Mouse (Mus musculus): ENCODE measurements around the gene Cald1.

The Cald1 gene

GRCm38 (mm10) chr6:34754448-34754847, 156.1 kb downstream of the Cald1 start:
- peak; percentile 45 to 73 for DNase-seq (ENCODE audit: low spot score in 2 of 2)

DNA sequence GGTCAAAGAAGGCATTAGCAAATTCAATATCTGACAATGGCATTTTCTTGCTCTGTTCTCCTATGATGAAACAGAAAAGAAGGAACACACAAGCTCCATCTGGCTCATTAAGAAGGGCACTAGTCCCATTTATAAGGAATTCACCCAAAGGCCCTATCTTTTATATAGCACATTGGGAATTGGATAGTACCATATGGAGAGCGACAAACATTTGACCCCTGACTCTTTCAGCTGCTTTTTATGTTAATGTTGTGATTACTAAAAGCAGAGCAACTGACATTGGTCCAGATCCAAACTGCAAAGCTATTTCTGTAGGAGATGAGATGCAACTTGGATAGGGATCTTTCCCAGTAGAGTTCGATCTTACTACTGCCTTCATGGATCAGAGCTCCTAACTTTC, 160.0 kb downstream of the Cald1 start:
- no peak for DNase-seq (ENCODE audit: low spot score in 2 of 2)

GRCm38 (mm10) chr6:34760023-34760422, 161.7 kb downstream of the Cald1 start:
- peak in 1 of 2 experiments; percentile 29 for DNase-seq (ENCODE audit: low spot score in 2 of 2)

- DNase-seq (ENCODE audit: low spot score in 2 of 2), result no peak
Measured at GRCm38 (mm10) chr6:34765721-34766120, 167.4 kb downstream of the Cald1 start.

- DNase-seq (ENCODE audit: low spot score in 2 of 2), result no peak
Measured at GRCm38 (mm10) chr6:34769984-34770383, 171.7 kb downstream of the Cald1 start.

- DNase-seq (ENCODE audit: low spot score in 2 of 2), result no peak
Measured at GRCm38 (mm10) chr6:34770491-34770890, 172.2 kb downstream of the Cald1 start.

DNA sequence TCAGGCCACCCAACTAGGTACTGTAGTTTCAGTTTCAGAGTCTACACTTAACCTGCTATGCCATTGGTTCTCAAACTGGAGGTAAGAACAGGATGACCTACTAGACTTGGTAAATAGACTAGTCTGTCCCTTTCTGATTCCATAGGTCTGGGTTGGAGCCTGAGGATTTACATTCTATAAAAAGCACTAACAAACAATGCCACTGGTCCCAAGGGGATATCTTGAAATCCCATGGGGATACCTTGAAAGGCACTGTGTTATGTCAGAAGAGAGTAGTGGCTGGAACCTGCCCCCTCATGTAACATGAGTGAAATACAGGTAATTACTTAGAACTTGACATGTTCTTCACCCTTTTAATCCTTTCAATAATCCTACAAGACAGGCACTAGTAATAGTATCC, 178.1 kb downstream of the Cald1 start:
- no peak for DNase-seq (ENCODE audit: low spot score in 2 of 2)

DNA sequence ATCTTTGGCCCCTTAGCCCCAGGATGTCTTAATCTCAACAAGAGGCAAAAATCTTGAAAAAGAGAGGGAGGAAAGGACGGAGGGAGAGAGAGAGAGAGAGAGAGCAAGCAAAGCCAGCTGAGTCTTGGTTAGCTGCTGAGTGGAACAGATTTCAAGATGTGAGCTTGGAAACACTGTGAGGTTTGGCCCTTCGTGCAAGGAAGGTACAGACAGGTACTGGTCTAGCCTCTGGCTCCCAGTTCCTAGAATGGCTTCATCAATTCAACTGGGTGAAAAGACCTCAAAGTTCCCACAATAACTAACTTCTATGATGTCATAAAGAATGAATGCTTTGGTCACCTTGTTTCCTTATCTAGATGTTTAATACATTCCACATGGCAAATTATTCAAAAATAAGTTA, 178.8 kb downstream of the Cald1 start:
- DNase-seq (ENCODE audit: low spot score in 2 of 2), result no peak

DNA sequence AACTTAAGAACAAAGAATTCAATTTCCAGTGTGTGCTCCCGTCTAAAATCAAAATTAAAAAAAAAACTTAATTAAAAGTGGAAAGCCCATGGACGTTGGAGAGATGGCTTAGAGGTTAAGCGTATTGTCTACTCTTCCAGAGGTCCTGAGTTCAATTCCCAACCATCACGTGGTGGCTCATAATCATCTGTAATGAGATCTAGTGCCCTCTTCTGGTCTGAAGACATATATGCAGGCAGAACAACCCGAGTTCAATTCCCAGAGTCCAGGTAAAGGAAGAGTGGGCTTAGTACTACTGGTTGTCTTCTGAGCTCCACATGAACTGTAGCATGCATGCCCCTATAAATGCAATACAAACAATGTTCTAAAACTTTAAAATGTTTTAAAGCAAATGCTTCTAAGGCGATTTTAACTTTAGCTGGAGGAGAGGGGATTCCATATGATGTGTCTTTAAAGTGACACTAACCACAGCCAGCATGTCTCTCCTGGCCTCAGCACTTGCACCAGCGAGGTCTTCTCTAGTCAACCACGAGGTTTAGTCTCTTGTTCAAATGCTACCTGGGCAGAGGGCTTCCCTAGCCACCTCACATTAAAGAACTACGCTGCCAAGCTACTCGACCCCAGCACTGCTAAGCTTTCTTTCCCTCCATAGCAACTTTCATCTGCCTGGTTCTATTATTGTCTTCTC, 179.8 kb downstream of the Cald1 start:
- DNase-seq (ENCODE audit: low spot score in 2 of 2), result no peak

DNA sequence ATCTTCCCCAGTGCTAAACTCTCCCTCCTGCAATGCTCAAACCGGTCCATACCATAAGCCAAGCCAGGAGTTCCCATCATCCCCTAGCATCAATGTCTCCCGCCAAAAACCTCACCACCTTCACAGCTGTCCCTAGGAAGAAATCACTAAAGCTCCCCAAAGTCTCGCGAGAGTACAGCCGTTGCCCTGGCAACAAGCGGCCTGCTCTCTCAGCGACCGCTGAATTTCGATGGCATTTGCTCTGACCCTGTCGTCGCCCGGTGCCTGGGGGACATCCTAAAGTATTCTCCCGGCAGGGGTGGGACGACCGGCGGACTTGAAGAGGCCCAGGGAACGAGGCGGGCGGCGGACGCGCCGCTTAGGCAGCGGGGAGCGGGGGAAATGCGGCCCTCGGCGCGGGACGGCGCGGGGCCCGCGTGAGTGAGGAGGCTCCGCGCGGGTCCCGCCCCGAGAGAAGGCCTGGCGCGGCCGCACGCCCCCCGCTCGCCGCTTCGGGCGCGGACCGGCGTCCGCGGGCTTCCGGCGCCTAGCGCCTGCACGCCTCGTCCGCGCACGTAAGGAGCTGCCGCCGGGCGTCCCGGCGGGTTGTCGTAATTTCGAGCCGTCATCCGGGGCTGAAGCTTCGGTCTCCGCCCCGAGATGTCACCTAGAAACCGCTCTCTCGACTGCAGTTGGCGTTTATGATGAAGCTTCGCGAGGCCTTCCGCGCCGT, 182.1 kb downstream of the Cald1 start, which contains the start of gene Agbl3:
Agbl3 (plus strand) TSS at position 202 of the 712 bp plus-strand sequence.
- peak; percentile 89 to 94 for DNase-seq (ENCODE audit: low spot score in 2 of 2)

- DNase-seq (ENCODE audit: low spot score in 2 of 2), result no peak
Measured at GRCm38 (mm10) chr6:34780943-34781289, 182.6 kb downstream of the Cald1 start.

- no peak for DNase-seq (ENCODE audit: low spot score in 2 of 2)
Measured at GRCm38 (mm10) chr6:34782493-34782892, 184.2 kb downstream of the Cald1 start.

- no peak for DNase-seq (ENCODE audit: low spot score in 2 of 2)
Measured at GRCm38 (mm10) chr6:34796881-34797280, 198.6 kb downstream of the Cald1 start.

DNA sequence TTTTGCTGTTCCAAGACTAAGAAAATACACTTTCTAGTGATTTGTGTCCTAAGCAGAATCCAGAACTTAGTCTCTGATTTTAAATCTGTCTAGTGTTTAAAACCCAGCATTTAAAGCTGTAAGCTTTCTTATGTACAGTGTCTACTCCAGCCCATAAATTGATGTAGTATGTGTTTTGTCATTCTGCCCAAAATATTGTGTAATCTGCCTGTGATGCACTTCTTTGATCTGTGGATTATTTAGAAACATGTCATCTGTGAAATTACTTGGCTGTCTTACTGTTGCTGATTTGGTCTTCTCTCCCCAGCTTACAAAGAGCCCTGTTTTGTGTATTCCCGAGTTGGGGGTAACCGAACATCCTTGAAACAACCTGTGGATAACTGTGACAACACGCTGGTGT, 199.6 kb downstream of the Cald1 start:
- DNase-seq (ENCODE audit: low spot score in 2 of 2), result no peak

DNA sequence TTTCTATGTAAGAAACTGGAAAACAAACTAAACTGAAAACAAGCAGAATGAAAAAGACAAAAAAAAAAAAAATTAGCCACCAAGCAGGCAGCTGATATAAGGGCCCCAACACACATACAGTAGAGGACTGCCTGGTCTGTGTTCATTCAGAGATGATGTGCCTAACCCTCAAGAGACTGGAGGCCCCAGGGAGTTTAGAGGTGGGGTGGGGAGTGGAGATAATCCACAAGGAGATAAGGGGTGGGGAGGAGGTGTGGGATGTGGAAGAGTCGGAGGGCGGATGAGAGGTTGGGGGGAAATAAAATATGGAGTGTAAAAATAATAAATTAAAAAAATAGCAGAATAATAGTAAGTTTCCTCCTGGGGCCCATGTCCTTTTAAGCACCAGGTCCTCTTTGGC, 207.3 kb downstream of the Cald1 start:
- no peak for DNase-seq (ENCODE audit: low spot score in 2 of 2)

- no peak for DNase-seq (ENCODE audit: low spot score in 2 of 2)
Measured at GRCm38 (mm10) chr6:34810651-34811050, 212.4 kb downstream of the Cald1 start.

DNA sequence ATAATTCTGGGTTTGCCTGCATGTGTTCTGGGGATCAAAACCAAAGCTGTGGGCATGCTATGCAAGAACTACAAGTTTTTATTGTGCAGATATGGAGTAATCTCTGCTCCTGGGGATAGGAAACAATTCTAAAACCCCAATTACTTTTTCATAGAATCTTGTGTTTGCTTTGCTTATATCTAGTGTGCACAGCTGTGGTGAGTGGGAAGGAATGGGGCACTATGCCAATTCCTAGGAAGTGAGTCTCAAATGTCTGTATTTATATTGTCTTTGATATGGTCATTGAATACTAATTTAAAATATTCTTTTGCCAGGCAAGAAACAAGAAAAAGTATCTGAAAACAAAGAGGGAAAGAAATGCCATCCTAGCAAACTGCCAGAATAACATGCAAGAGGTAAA, 226.1 kb downstream of the Cald1 start:
- DNase-seq (ENCODE audit: low spot score in 2 of 2), result peak; percentile 2 to 35
